In genomic region chr11:72608071-72608679, GRCm38 (mm10) we compare ENCODE assay signal across 8 mouse cellular contexts. TPM values are rescaled to one million over a fixed set of nuclear protein-coding genes. Genes with fewer than 3 reads are reported as not detected.
DNase-seq lines count a peak whose midpoint lies in the region; ATAC-seq and TF ChIP-seq lines count a peak whose summit lies in the region.

No protein-coding gene starts in this region.

- peak; percentile 33 for TF ChIP-seq POLR2A in ES-Bruce4 (IDR thresholded peaks at IDR 0.05; ENCODE audit: insufficient read depth, low read length)

- H3K4me1 ChIP-seq in ES-Bruce4 (ENCODE audit: control insufficient read depth, insufficient read depth, low read length) = no peaks in the 10 kb centered on the region
- peaks cover 26% of the 10 kb centered on the region for H3K4me1 ChIP-seq in forebrain, embryonic 13.5 days
- H3K4me1 ChIP-seq in liver, postnatal 0 days (ENCODE audit: insufficient read depth) = peaks cover 16% of the 10 kb centered on the region
- peaks cover 6% of the 10 kb centered on the region for H3K4me1 ChIP-seq in neural tube, embryonic 14.5 days (ENCODE audit: control insufficient read depth, insufficient read depth, low read length)

- H3K27ac ChIP-seq in ES-Bruce4 (ENCODE audit: insufficient read depth, low read length) = peak overlapping the region; percentile 47
- peak overlapping the region; percentile 98 for H3K27ac ChIP-seq in forebrain, embryonic 13.5 days
- H3K27ac ChIP-seq in liver, postnatal 0 days (ENCODE audit: low read depth) = peak overlapping the region; percentile 97
- H3K27ac ChIP-seq in neural tube, embryonic 14.5 days (ENCODE audit: low read depth, low read length) = peak overlapping the region; percentile 97

- WGBS in forebrain, embryonic 13.5 days = 3% methylated on average over 33 of the region's 55 CpGs
- WGBS in large intestine, adult 2 months = under 1% methylated on average over 52 of the region's 55 CpGs
- WGBS in liver, postnatal 0 days (ENCODE audit: insufficient replicate concordance) = 2% methylated on average over 36 of the region's 55 CpGs
- under 1% methylated on average over 43 of the region's 55 CpGs for WGBS in neural tube, embryonic 14.5 days

- peak overlapping the region; percentile 87 for H3K4me3 ChIP-seq in ES-Bruce4 (ENCODE audit: low read depth, low read length)
- H3K4me3 ChIP-seq in forebrain, embryonic 13.5 days = peak overlapping the region; percentile 98
- peak overlapping the region; percentile 99 for H3K4me3 ChIP-seq in liver, postnatal 0 days (ENCODE audit: low read depth, low read length)
- peak overlapping the region; percentile 98 for H3K4me3 ChIP-seq in neural tube, embryonic 14.5 days (ENCODE audit: low read depth, low read length)

- H3K9ac ChIP-seq in ES-Bruce4 (ENCODE audit: low read depth, poor library complexity, severe bottlenecking) = peak overlapping the region; percentile 96
- H3K9ac ChIP-seq in forebrain, embryonic 13.5 days = peak overlapping the region; percentile 98
- H3K9ac ChIP-seq in liver, postnatal 0 days (replicated peaks) = peak overlapping the region; percentile 86
- H3K9ac ChIP-seq in neural tube, embryonic 14.5 days (replicated peaks; ENCODE audit: low read depth, low read length) = peak overlapping the region; percentile 94

- no peaks in the 10 kb centered on the region for H3K9me3 ChIP-seq in ES-Bruce4 (replicated peaks; ENCODE audit: control insufficient read depth, insufficient read depth, low read length, poor library complexity, severe bottlenecking)
- no peaks in the 10 kb centered on the region for H3K9me3 ChIP-seq in forebrain, embryonic 13.5 days (replicated peaks)
- no peaks in the 10 kb centered on the region for H3K9me3 ChIP-seq in liver, postnatal 0 days (ENCODE audit: low read length)
- no peaks in the 10 kb centered on the region for H3K9me3 ChIP-seq in neural tube, embryonic 14.5 days (ENCODE audit: control insufficient read depth, low read length)

- DNase-seq in heart, postnatal 10 days = peak; percentile 95
- peak; percentile 92 for DNase-seq in large intestine, adult 2 months (ENCODE audit: low read depth, low spot score)
- DNase-seq in liver, postnatal 0 days = peak; percentile 93
- peak; percentile 90 for DNase-seq in testis, postnatal 10 days (ENCODE audit: low spot score)

- intact Hi-C loops in heart, postnatal 10 days (cut with DNase I) = no loop called here

- H3K4me2 ChIP-seq in forebrain, embryonic 13.5 days = peak overlapping the region; percentile 68
- peak overlapping the region; percentile 88 for H3K4me2 ChIP-seq in liver, postnatal 0 days (ENCODE audit: low read depth, low read length)
- H3K4me2 ChIP-seq in neural tube, embryonic 14.5 days (ENCODE audit: low read depth, low read length) = peak overlapping the region; percentile 71

- no peaks in the 10 kb centered on the region for H3K36me3 ChIP-seq in ES-Bruce4 (ENCODE audit: control insufficient read depth, insufficient read depth, low read length, poor library complexity, severe bottlenecking)
- H3K36me3 ChIP-seq in forebrain, embryonic 13.5 days (ENCODE audit: poor library complexity, severe bottlenecking) = no peaks in the 10 kb centered on the region
- H3K36me3 ChIP-seq in liver, postnatal 0 days (replicated peaks; ENCODE audit: insufficient read depth, low read length) = no peaks in the 10 kb centered on the region
- no peaks in the 10 kb centered on the region for H3K36me3 ChIP-seq in neural tube, embryonic 14.5 days (ENCODE audit: control insufficient read depth, insufficient read depth, low read length)

- TF ChIP-seq CTCF in ES-Bruce4 (IDR thresholded peaks at IDR 0.05; ENCODE audit: low read depth, low read length) = no peak
- no peak for TF ChIP-seq CTCF in liver, postnatal 0 days (IDR thresholded peaks at IDR 0.05; ENCODE audit: low read depth)

- no peaks in the 10 kb centered on the region for H3K27me3 ChIP-seq in ES-Bruce4 (ENCODE audit: control insufficient read depth, insufficient read depth, low read length, poor library complexity, severe bottlenecking)
- H3K27me3 ChIP-seq in forebrain, embryonic 13.5 days = no peaks in the 10 kb centered on the region
- H3K27me3 ChIP-seq in liver, postnatal 0 days (ENCODE audit: insufficient read depth, low read length) = no peaks in the 10 kb centered on the region
- H3K27me3 ChIP-seq in neural tube, embryonic 14.5 days (ENCODE audit: control insufficient read depth, insufficient read depth, low read length) = peaks cover 3% of the 10 kb centered on the region; the same call in 1 of the 2 replicates

- peak; percentile 83 for ATAC-seq in cerebellum, adult (ENCODE audit: insufficient number of reproducible peaks, low FRiP score, low TSS enrichment)
- ATAC-seq in forebrain, embryonic 13.5 days = peak; percentile 91
- ATAC-seq in liver, postnatal 0 days = peak; percentile 81
- ATAC-seq in neural tube, embryonic 14.5 days (ENCODE audit: low read depth) = peak; percentile 92

- TF ChIP-seq EP300 in ES-Bruce4 (IDR thresholded peaks at IDR 0.05; ENCODE audit: insufficient read depth, low read depth, low read length) = peak; percentile 82
- no peak for TF ChIP-seq EP300 in liver, postnatal 0 days (IDR thresholded peaks at IDR 0.05; ENCODE audit: low read depth)

RNA-seq across cellular contexts. Expression of gene Ube2g1, which starts 1.1 kb away (rescaled TPM):
- polyA plus RNA-seq in ES-Bruce4 (2011; ENCODE audit: insufficient read depth, insufficient read length, low read depth, missing spikeins) = 36.6 and 43.0 TPM in 2 replicates
- polyA plus RNA-seq in forebrain, embryonic 13.5 days (2015; fragmentation: Nextera tagmentation; extraction: Ambion mirVana) = 100 and 104 TPM in 2 replicates
- total RNA-seq in heart, postnatal 10 days (2021) = 10 to 100 TPM; 63.8 to 71.0 TPM
- 4.6 and 8.1 TPM in 2 replicates for polyA plus RNA-seq in large intestine, adult 2 months (2012; rRNA removed)
- polyA plus RNA-seq in liver, postnatal 0 days (2015; fragmentation: Nextera tagmentation; extraction: Ambion mirVana) = 28.1 and 28.6 TPM in 2 replicates
- 90.0 and 109 TPM in 2 replicates for polyA plus RNA-seq in neural tube, embryonic 14.5 days (2014; fragmentation: Nextera tagmentation; extraction: Ambion mirVana)

RNA-seq across cellular contexts. Expression of gene Spns3, which starts 57.9 kb away (rescaled TPM):
- 0.15 TPM in 1 of 2 replicates, not detected in the other for polyA plus RNA-seq in ES-Bruce4 (2011; ENCODE audit: insufficient read depth, insufficient read length, low read depth, missing spikeins)
- 0.14 TPM in 1 of 2 replicates, not detected in the other for polyA plus RNA-seq in forebrain, embryonic 13.5 days (2015; fragmentation: Nextera tagmentation; extraction: Ambion mirVana)
- total RNA-seq in heart, postnatal 10 days (2021) = under 1 TPM in 1 of 2 experiments, not detected in 1; 0.07 TPM
- 2.5 and 7.4 TPM in 2 replicates for polyA plus RNA-seq in large intestine, adult 2 months (2012; rRNA removed)
- polyA plus RNA-seq in liver, postnatal 0 days (2015; fragmentation: Nextera tagmentation; extraction: Ambion mirVana) = 1.8 and 1.9 TPM in 2 replicates
- polyA plus RNA-seq in neural tube, embryonic 14.5 days (2014; fragmentation: Nextera tagmentation; extraction: Ambion mirVana) = 0.11 TPM in 1 of 2 replicates, not detected in the other

Comparison
In these comparisons a context has a peak if more than half of its experiments do, and no peak if none do; other contexts are left out.
1. Peak in every context shown above with its lines: DNase-seq, ATAC-seq, H3K4me3 ChIP-seq and H3K27ac ChIP-seq.
2. H3K27ac ChIP-seq: peak in every context shown above with its lines; median percentile 98 in forebrain, embryonic 13.5 days; 97 in liver, postnatal 0 days; 97 in neural tube, embryonic 14.5 days; 47 in ES-Bruce4.